Mouse (Mus musculus) testis, postnatal 10 days (tissue): ENCODE measurements at regions not wholly inside any gene's neighbourhood (a gene's known extent, or its start where the extent isn't known, plus 50 kb on each side); places are given as distances from the start of the nearest gene placed in this dataset.
"Not testable (repeated sequence)": the region's sequence is repeated elsewhere in the genome, so short reads cannot be mapped to it uniquely, and the experiment has no call there.

Source experiments
- DNase-seq: peaks from one replicate; pipeline ENCODE4 v3.0.0; 2021; ENCODE audit warnings: low spot score

- peak; percentile 93 for DNase-seq
These were observed 251.3 kb upstream of the Tgfbr2 start for GRCm38 (mm10) chr9:116426269-116426999.

- DNase-seq, result not testable (repeated sequence)
These were observed 250.2 kb upstream of the Tgfbr2 start for GRCm38 (mm10) chr9:116425400-116425799.

- DNase-seq, result no peak
These were observed 239.9 kb upstream of the Tgfbr2 start for GRCm38 (mm10) chr9:116415021-116415420.

- DNase-seq, result no peak
These were observed 235.9 kb upstream of the Tgfbr2 start for GRCm38 (mm10) chr9:116411067-116411466.

GRCm38 (mm10) chr9:116410461-116410860 is 235.3 kb upstream of the Tgfbr2 start:
- no peak for DNase-seq

- DNase-seq, result no peak
These were observed 233.0 kb upstream of the Tgfbr2 start for GRCm38 (mm10) chr9:116408116-116408515.

- DNase-seq, result no peak
These were observed 229.9 kb upstream of the Tgfbr2 start for GRCm38 (mm10) chr9:116405051-116405450.

- no peak for DNase-seq
These were observed 226.7 kb upstream of the Tgfbr2 start for GRCm38 (mm10) chr9:116401821-116402220.

- no peak for DNase-seq
These were observed 225.1 kb upstream of the Tgfbr2 start for GRCm38 (mm10) chr9:116400270-116400669.

GRCm38 (mm10) chr9:116399296-116399695 is 224.1 kb upstream of the Tgfbr2 start:
- no peak for DNase-seq

GRCm38 (mm10) chr9:116392258-116392657 is 217.1 kb upstream of the Tgfbr2 start:
- DNase-seq, result no peak

GRCm38 (mm10) chr9:116389781-116390180 is 214.6 kb upstream of the Tgfbr2 start:
- DNase-seq, result no peak

- DNase-seq, result no peak
These were observed 213.7 kb upstream of the Tgfbr2 start for GRCm38 (mm10) chr9:116388863-116389262.

GRCm38 (mm10) chr9:116388025-116388424 is 212.9 kb upstream of the Tgfbr2 start:
- no peak for DNase-seq

- peak; percentile 87 for DNase-seq
These were observed 209.3 kb upstream of the Tgfbr2 start for GRCm38 (mm10) chr9:116384176-116385076.

- peak; percentile 49 for DNase-seq
These were observed 208.4 kb upstream of the Tgfbr2 start for GRCm38 (mm10) chr9:116383411-116384101.

- DNase-seq, result no peak
These were observed 202.5 kb upstream of the Tgfbr2 start for GRCm38 (mm10) chr9:116377706-116378105.

GRCm38 (mm10) chr9:116375658-116376357 is 200.6 kb upstream of the Tgfbr2 start:
- DNase-seq, result peak; percentile 63

GRCm38 (mm10) chr9:116374343-116374742 is 199.2 kb upstream of the Tgfbr2 start:
- no peak for DNase-seq

GRCm38 (mm10) chr9:116373396-116373795 is 198.2 kb upstream of the Tgfbr2 start:
- DNase-seq, result no peak

GRCm38 (mm10) chr9:116369059-116369718 is 194.0 kb upstream of the Tgfbr2 start:
- DNase-seq, result no peak
